Mouse (Mus musculus): ENCODE data around the gene Lbhd1.

- no peak for TF ChIP-seq CTCF (conservative IDR thresholded peaks at IDR 0.05; ENCODE audit: low read length)
- no peak for TF ChIP-seq POU5F1 (IDR thresholded peaks at IDR 0.05; ENCODE audit: borderline replicate concordance, low read length)
These were observed 44.2 kb upstream of the Lbhd1 start, which contains the start of gene Gng3 for GRCm38 (mm10) chr19:8839103-8839907.
